Mouse (Mus musculus): ENCODE measurements at regions not wholly inside any gene's neighbourhood (a gene's known extent, or its start where the extent isn't known, plus 50 kb on each side); places are given as distances from the start of the nearest gene placed in this dataset.

DNA sequence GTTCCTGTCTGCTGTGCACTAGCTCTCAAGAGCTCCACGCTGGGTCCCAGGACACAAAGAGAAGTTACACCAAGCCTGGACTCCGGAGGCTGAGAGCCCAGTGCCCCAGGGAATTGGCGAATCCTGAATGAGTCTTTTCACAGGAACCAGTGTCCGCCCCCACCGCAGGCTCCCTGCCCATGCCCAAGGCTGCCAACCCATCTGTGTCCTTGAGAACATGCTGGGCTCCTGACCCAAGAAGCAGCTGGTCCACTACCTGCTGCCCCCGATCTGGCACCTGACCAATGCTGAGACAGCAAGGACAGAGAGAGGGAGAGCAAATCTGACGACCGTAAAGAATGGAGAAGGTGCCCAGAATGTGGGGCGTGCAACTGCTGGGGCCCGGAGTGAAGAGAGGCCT is 85.2 kb upstream of the Cplx2 start:
- Histone ChIP-seq H3K36me3 (ENCODE audit: control insufficient read depth, insufficient read depth, low read length) (no peaks in the 10 kb centered on the region), H3K4me1 (ENCODE audit: control insufficient read depth, insufficient read depth, low read length) (peaks cover 4% of the 10 kb centered on the region), H3K9ac (ENCODE audit: low read depth, low read length) (no peak overlapping the region), H3K27me3 (ENCODE audit: control insufficient read depth, insufficient read depth, low read length) (no peaks in the 10 kb centered on the region), H3K79me2 (replicated peaks; ENCODE audit: control insufficient read depth, insufficient read depth, low read length) (no peaks in the 10 kb centered on the region), H3K27ac (no peak overlapping the region), H3K4me3 (no peak overlapping the region)
- 84% methylated on average over 10 of the region's 10 CpGs for WGBS
- DNase-seq: no peak
- no peak for TF ChIP-seq EP300 (IDR thresholded peaks at IDR 0.05; ENCODE audit: insufficient read depth, low read depth, low read length)
- TF ChIP-seq CTCF (IDR thresholded peaks at IDR 0.05): no peak
- TF ChIP-seq POLR2A (IDR thresholded peaks at IDR 0.05; ENCODE audit: insufficient read depth, low read depth, low read length): no peak
- intact Hi-C loops (cut with DNase I): no loop called here

DNA sequence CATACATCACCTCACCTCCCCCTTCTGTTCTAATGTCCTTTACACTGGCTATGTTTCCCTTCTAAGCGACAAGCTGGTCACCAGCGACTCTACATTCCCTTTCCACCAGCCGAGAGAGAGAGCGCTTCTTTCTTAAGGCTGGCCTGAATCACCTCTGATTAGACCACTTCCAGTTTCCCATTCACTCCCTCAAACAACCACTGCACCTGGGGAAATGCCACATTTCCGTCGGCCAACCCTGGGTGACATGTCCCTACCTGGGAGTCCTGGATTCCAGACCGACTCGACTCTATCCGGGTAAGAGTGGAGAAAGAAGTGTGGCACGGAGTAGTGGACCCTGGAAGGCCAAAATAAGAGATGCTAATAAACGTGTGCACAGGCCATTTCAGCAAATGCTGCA is 84.5 kb upstream of the Cplx2 start:
- Histone ChIP-seq H3K27me3 (ENCODE audit: control insufficient read depth, insufficient read depth, low read length) (no peaks in the 10 kb centered on the region), H3K36me3 (ENCODE audit: control insufficient read depth, insufficient read depth, low read length) (no peaks in the 10 kb centered on the region), H3K79me2 (replicated peaks; ENCODE audit: control insufficient read depth, insufficient read depth, low read length) (no peaks in the 10 kb centered on the region), H3K4me3 (no peak overlapping the region), H3K27ac (no peak overlapping the region), H3K9ac (ENCODE audit: low read depth, low read length) (no peak overlapping the region), H3K4me1 (ENCODE audit: control insufficient read depth, insufficient read depth, low read length) (peaks cover 4% of the 10 kb centered on the region)
- 84% methylated on average over 11 of the region's 11 CpGs for WGBS
- intact Hi-C loops (cut with DNase I): no loop called here
- DNase-seq: no peak
- TF ChIP-seq POLR2A (IDR thresholded peaks at IDR 0.05; ENCODE audit: insufficient read depth, low read depth, low read length) (no peak), EP300 (IDR thresholded peaks at IDR 0.05; ENCODE audit: insufficient read depth, low read depth, low read length) (no peak), CTCF (IDR thresholded peaks at IDR 0.05) (no peak)

DNA sequence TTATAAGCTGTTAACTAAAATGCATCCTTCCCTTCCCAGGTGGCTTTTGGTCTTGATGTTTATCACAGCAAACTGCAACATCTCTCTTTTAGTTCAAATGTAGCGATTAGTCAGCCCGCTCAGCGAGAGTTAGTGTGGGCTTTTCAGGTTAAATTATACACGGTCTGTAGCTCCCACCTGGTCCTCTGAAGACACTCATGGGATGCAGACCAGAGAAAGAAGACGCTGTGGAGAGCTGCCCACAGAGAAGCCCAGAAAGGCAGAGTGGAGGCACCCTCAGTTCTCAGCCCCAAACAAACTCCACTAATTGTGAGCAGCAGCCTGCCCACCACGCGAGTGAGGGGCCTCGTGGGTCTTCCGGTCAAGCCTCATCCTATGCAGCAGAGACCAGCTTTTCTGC is 81.1 kb upstream of the Cplx2 start:
- no peak overlapping the region for H3K27ac ChIP-seq
- H3K79me2 ChIP-seq (replicated peaks; ENCODE audit: control insufficient read depth, insufficient read depth, low read length): no peaks in the 10 kb centered on the region
- H3K9ac ChIP-seq (ENCODE audit: low read depth, low read length): no peak overlapping the region
- WGBS: 89% methylated on average over 9 of the region's 9 CpGs
- no peak for DNase-seq
- no peaks in the 10 kb centered on the region for H3K4me1 ChIP-seq (ENCODE audit: control insufficient read depth, insufficient read depth, low read length)
- TF ChIP-seq CTCF (IDR thresholded peaks at IDR 0.05): no peak
- TF ChIP-seq EP300 (IDR thresholded peaks at IDR 0.05; ENCODE audit: insufficient read depth, low read depth, low read length): no peak
- TF ChIP-seq POLR2A (IDR thresholded peaks at IDR 0.05; ENCODE audit: insufficient read depth, low read depth, low read length): no peak
- no peaks in the 10 kb centered on the region for H3K36me3 ChIP-seq (ENCODE audit: control insufficient read depth, insufficient read depth, low read length)
- intact Hi-C loops (cut with DNase I): no loop called here
- H3K27me3 ChIP-seq (ENCODE audit: control insufficient read depth, insufficient read depth, low read length): peaks cover 1% of the 10 kb centered on the region; the same call in 1 of the 2 replicates
- H3K4me3 ChIP-seq: no peak overlapping the region

DNA sequence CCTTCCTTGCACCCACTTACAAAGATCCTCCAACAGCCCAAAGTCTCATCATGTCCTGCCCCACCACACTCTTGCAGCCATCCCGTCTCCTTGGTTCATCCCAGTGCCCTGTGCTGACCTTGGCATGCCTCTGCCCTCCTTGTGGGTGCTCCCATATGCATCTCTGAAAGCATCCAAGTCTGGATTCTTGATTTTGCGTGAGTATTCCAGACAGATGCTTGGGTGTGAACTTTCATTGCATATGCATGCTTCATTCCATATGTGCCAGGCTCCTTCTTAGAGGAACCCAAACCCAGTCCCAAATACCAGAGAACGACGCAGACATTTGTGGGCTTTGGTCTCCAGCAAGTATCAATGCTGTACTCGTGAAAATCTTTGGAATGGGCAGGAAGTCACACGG is 78.8 kb upstream of the Cplx2 start:
- TF ChIP-seq EP300 (IDR thresholded peaks at IDR 0.05; ENCODE audit: insufficient read depth, low read depth, low read length) (no peak), POLR2A (IDR thresholded peaks at IDR 0.05; ENCODE audit: insufficient read depth, low read depth, low read length) (no peak), CTCF (IDR thresholded peaks at IDR 0.05) (no peak)
- intact Hi-C loops (cut with DNase I): no loop called here
- WGBS: 73% methylated on average over 6 of the region's 6 CpGs

DNA sequence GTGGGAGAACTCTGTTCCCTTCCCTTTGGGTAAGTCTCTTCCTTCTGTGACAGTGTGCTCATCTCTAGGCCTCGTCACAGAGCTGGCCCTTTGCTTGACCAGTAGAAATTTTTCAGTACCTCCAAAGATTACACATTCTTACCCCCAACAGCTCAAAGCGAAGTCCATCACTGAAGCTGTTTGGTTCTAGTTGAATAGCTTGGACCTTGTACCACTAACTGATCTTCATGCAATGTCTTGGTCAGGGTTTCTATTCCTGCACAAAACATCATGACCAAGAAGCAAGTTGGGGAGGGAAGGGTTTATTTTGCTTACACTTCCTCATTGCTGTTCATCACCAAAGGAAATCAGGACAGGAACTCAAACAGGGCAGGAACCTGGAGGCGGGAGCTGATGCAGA is 78.1 kb upstream of the Cplx2 start:
- no peak overlapping the region for H3K27ac ChIP-seq
- no peaks in the 10 kb centered on the region for H3K36me3 ChIP-seq (ENCODE audit: control insufficient read depth, insufficient read depth, low read length)
- no peak for DNase-seq
- H3K9ac ChIP-seq (ENCODE audit: low read depth, low read length): no peak overlapping the region
- H3K27me3 ChIP-seq (ENCODE audit: control insufficient read depth, insufficient read depth, low read length): peaks cover 1% of the 10 kb centered on the region; the same call in 1 of the 2 replicates
- H3K4me1 ChIP-seq (ENCODE audit: control insufficient read depth, insufficient read depth, low read length): peaks cover 1% of the 10 kb centered on the region; the same call in 1 of the 2 replicates
- no peaks in the 10 kb centered on the region for H3K79me2 ChIP-seq (replicated peaks; ENCODE audit: control insufficient read depth, insufficient read depth, low read length)
- intact Hi-C loops (cut with DNase I): no loop called here
- TF ChIP-seq POLR2A (IDR thresholded peaks at IDR 0.05; ENCODE audit: insufficient read depth, low read depth, low read length) (no peak), EP300 (IDR thresholded peaks at IDR 0.05; ENCODE audit: insufficient read depth, low read depth, low read length) (no peak), CTCF (IDR thresholded peaks at IDR 0.05) (no peak)
- H3K4me3 ChIP-seq: no peak overlapping the region
- WGBS: 74% methylated on average over 3 of the region's 3 CpGs

More for the DNA sequence above, 78.8 kb upstream of the Cplx2 start:
- Histone ChIP-seq H3K27ac (no peak overlapping the region), H3K27me3 (ENCODE audit: control insufficient read depth, insufficient read depth, low read length) (peaks cover 1% of the 10 kb centered on the region; the same call in 1 of the 2 replicates), H3K36me3 (ENCODE audit: control insufficient read depth, insufficient read depth, low read length) (no peaks in the 10 kb centered on the region), H3K4me3 (no peak overlapping the region), H3K9ac (ENCODE audit: low read depth, low read length) (no peak overlapping the region), H3K79me2 (replicated peaks; ENCODE audit: control insufficient read depth, insufficient read depth, low read length) (no peaks in the 10 kb centered on the region), H3K4me1 (ENCODE audit: control insufficient read depth, insufficient read depth, low read length) (peaks cover 1% of the 10 kb centered on the region; the same call in 1 of the 2 replicates)
- DNase-seq: no peak

DNA sequence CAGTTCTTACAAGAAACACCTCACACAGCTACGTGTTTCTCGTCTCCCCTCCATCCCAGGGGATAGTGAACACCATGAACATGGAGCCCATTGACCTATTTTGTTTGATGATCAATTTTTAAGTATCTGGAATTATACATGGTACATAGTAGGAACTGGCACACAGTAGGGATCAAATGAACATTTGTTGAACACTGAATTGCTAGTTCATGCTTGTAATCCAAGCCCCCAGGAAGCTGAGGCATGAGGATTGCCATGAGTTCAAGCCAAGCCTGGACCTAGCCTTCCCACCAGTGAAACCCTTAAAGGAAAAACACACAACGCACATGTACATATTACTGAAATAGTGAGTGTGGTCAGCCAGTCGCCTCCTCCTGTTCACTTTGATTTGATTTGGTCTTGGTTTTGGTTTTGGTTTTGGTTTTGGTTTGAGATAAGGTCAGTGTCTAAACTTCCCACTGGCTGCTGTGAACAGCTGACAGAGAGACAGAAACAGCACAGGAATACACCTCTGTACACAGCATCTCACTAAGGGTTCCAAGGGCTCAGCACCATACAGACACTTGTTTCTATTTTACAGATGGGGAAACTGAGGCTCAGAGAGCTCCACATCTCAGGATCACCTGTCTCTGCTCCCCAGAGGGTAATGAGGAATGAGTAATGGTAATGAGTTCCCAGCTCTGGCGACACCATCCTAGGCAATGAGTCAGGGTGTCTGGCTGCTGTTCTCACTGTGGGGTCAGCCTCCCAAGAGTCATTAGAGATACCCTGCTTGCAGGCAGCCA is 75.5 kb upstream of the Cplx2 start:
- Histone ChIP-seq H3K27ac (no peak overlapping the region), H3K79me2 (replicated peaks; ENCODE audit: control insufficient read depth, insufficient read depth, low read length) (no peaks in the 10 kb centered on the region), H3K36me3 (ENCODE audit: control insufficient read depth, insufficient read depth, low read length) (no peaks in the 10 kb centered on the region), H3K27me3 (ENCODE audit: control insufficient read depth, insufficient read depth, low read length) (peaks cover 1% of the 10 kb centered on the region; the same call in 1 of the 2 replicates), H3K4me1 (ENCODE audit: control insufficient read depth, insufficient read depth, low read length) (peaks cover 1% of the 10 kb centered on the region; the same call in 1 of the 2 replicates), H3K9ac (ENCODE audit: low read depth, low read length) (no peak overlapping the region), H3K4me3 (no peak overlapping the region)
- DNase-seq: no peak
- 66% methylated on average over 5 of the region's 5 CpGs for WGBS
- no peak for TF ChIP-seq POLR2A (IDR thresholded peaks at IDR 0.05; ENCODE audit: insufficient read depth, low read depth, low read length)
- no peak for TF ChIP-seq EP300 (IDR thresholded peaks at IDR 0.05; ENCODE audit: insufficient read depth, low read depth, low read length)
- intact Hi-C loops (cut with DNase I): no loop called here
